Mouse (Mus musculus): Measurements from ENCODE around the gene Ccdc187. TPM values are rescaled to one million over a fixed set of nuclear protein-coding genes. Genes with fewer than 3 reads are reported as not detected.

The Ccdc187 gene
- polyA plus RNA-seq, 1 experiment from 2014 or later: 0.05 TPM

GRCm38 (mm10) chr2:26315925-26316311 lies 21.6 kb upstream of the Ccdc187 start:
- ATAC-seq (ENCODE audit: insufficient number of reproducible peaks, low FRiP score): peak; percentile 22; the same call in 1 of the 2 replicates
- WGBS: 2% methylated on average over 11 of the region's 11 CpGs
- Histone ChIP-seq H3K4me3 (peak overlapping the region; percentile 76), H3K27ac (ENCODE audit: poor library complexity, severe bottlenecking) (peak overlapping the region; percentile 91), H3K9ac (peak overlapping the region; percentile 92), H3K27me3 (replicated peaks) (no peaks in the 10 kb centered on the region), H3K4me2 (peak overlapping the region; percentile 90), H3K36me3 (no peaks in the 10 kb centered on the region), H3K4me1 (replicated peaks) (peaks cover 74% of the 10 kb centered on the region), H3K9me3 (replicated peaks) (no peaks in the 10 kb centered on the region)

GRCm38 (mm10) chr2:26315072-26315924 lies 20.9 kb upstream of the Ccdc187 start, which contains the start of gene Gpsm1:
Gene Gpsm1 (plus strand): TSS chr2:26315515.
- Histone ChIP-seq H3K27me3 (replicated peaks) (no peaks in the 10 kb centered on the region), H3K9ac (peak within 1 kb of the TSS; percentile 92), H3K4me1 (replicated peaks) (peaks cover 69% of the 10 kb centered on the region), H3K9me3 (replicated peaks) (no peaks in the 10 kb centered on the region), H3K36me3 (no peaks in the 10 kb centered on the region), H3K4me2 (peak within 1 kb of the TSS; percentile 90), H3K4me3 (peak within 1 kb of the TSS; percentile 76), H3K27ac (ENCODE audit: poor library complexity, severe bottlenecking) (peak within 1 kb of the TSS; percentile 91)
- under 1% methylated on average over 58 of the region's 66 CpGs for WGBS
- peak; percentile 83 for ATAC-seq (ENCODE audit: insufficient number of reproducible peaks, low FRiP score)

GRCm38 (mm10) chr2:26314281-26315071 lies 20.1 kb upstream of the Ccdc187 start:
- 0 out of 2 replicates have a peak, but pooled peaks have one; percentile 7 for ATAC-seq (ENCODE audit: insufficient number of reproducible peaks, low FRiP score)

GRCm38 (mm10) chr2:26313394-26313793 lies 19.0 kb upstream of the Ccdc187 start:
- no peak for ATAC-seq (ENCODE audit: insufficient number of reproducible peaks, low FRiP score)
- H3K9ac ChIP-seq: no peak overlapping the region
- no peak overlapping the region for H3K4me3 ChIP-seq
- H3K4me1 ChIP-seq (replicated peaks): peaks cover 64% of the 10 kb centered on the region
- H3K27ac ChIP-seq (ENCODE audit: poor library complexity, severe bottlenecking): peak overlapping the region; percentile 91; the same call in 1 of the 2 replicates
- WGBS: 82% methylated on average over 1 of the region's 1 CpGs
- no peaks in the 10 kb centered on the region for H3K27me3 ChIP-seq (replicated peaks)
- no peaks in the 10 kb centered on the region for H3K36me3 ChIP-seq
- H3K9me3 ChIP-seq (replicated peaks): no peaks in the 10 kb centered on the region
- no peak overlapping the region for H3K4me2 ChIP-seq

More at GRCm38 (mm10) chr2:26314281-26315071, 20.1 kb upstream of the Ccdc187 start:
- H3K27ac ChIP-seq (ENCODE audit: poor library complexity, severe bottlenecking): peak overlapping the region; percentile 91
- peak overlapping the region; percentile 76 for H3K4me3 ChIP-seq
- no peaks in the 10 kb centered on the region for H3K27me3 ChIP-seq (replicated peaks)
- WGBS: 37% methylated on average over 13 of the region's 13 CpGs
- H3K9ac ChIP-seq: peak overlapping the region; percentile 92
- peaks cover 70% of the 10 kb centered on the region for H3K4me1 ChIP-seq (replicated peaks)
- H3K9me3 ChIP-seq (replicated peaks): no peaks in the 10 kb centered on the region
- H3K4me2 ChIP-seq: peak overlapping the region; percentile 90
- no peaks in the 10 kb centered on the region for H3K36me3 ChIP-seq

- ATAC-seq (ENCODE audit: insufficient number of reproducible peaks, low FRiP score): no peak
- Histone ChIP-seq H3K9ac (no peak overlapping the region), H3K4me2 (no peak overlapping the region), H3K4me1 (replicated peaks) (peaks cover 58% of the 10 kb centered on the region), H3K9me3 (replicated peaks) (no peaks in the 10 kb centered on the region), H3K4me3 (no peak overlapping the region), H3K27me3 (replicated peaks) (no peaks in the 10 kb centered on the region), H3K27ac (ENCODE audit: poor library complexity, severe bottlenecking) (no peak overlapping the region; the same call in 1 of the 2 replicates), H3K36me3 (no peaks in the 10 kb centered on the region)
- 48% methylated on average over 2 of the region's 2 CpGs for WGBS
Measured at GRCm38 (mm10) chr2:26312812-26313211, 18.5 kb upstream of the Ccdc187 start.

- no peak overlapping the region for H3K4me2 ChIP-seq
- H3K36me3 ChIP-seq: no peaks in the 10 kb centered on the region
- H3K4me1 ChIP-seq (replicated peaks): peaks cover 50% of the 10 kb centered on the region
- H3K9ac ChIP-seq: no peak overlapping the region
- no peaks in the 10 kb centered on the region for H3K27me3 ChIP-seq (replicated peaks)
- no peak overlapping the region for H3K4me3 ChIP-seq
- ATAC-seq (ENCODE audit: insufficient number of reproducible peaks, low FRiP score): no peak
- no peaks in the 10 kb centered on the region for H3K9me3 ChIP-seq (replicated peaks)
- H3K27ac ChIP-seq (ENCODE audit: poor library complexity, severe bottlenecking): no peak overlapping the region
- 54% methylated on average over 5 of the region's 5 CpGs for WGBS
Measured at GRCm38 (mm10) chr2:26311936-26312335, 17.6 kb upstream of the Ccdc187 start.

- no peaks in the 10 kb centered on the region for H3K9me3 ChIP-seq (replicated peaks)
- H3K4me3 ChIP-seq: no peak overlapping the region
- peak; percentile 63; the same call in 1 of the 2 replicates for ATAC-seq (ENCODE audit: insufficient number of reproducible peaks, low FRiP score)
- H3K4me2 ChIP-seq: peak overlapping the region; percentile 30
- no peaks in the 10 kb centered on the region for H3K27me3 ChIP-seq (replicated peaks)
- H3K27ac ChIP-seq (ENCODE audit: poor library complexity, severe bottlenecking): peak overlapping the region; percentile 77
- no peaks in the 10 kb centered on the region for H3K36me3 ChIP-seq
- H3K9ac ChIP-seq: no peak overlapping the region
- peaks cover 35% of the 10 kb centered on the region for H3K4me1 ChIP-seq (replicated peaks)
- 11% methylated on average over 10 of the region's 10 CpGs for WGBS
Measured at GRCm38 (mm10) chr2:26309739-26310138, 15.4 kb upstream of the Ccdc187 start.

GRCm38 (mm10) chr2:26306702-26307101 lies 12.3 kb upstream of the Ccdc187 start:
- Histone ChIP-seq H3K4me1 (replicated peaks) (peaks cover 18% of the 10 kb centered on the region), H3K27ac (ENCODE audit: poor library complexity, severe bottlenecking) (no peak overlapping the region), H3K9ac (no peak overlapping the region), H3K4me2 (no peak overlapping the region), H3K36me3 (no peaks in the 10 kb centered on the region), H3K27me3 (replicated peaks) (no peaks in the 10 kb centered on the region), H3K9me3 (replicated peaks) (no peaks in the 10 kb centered on the region), H3K4me3 (no peak overlapping the region)
- no peak for ATAC-seq (ENCODE audit: insufficient number of reproducible peaks, low FRiP score)
- WGBS: 80% methylated on average over 3 of the region's 3 CpGs

GRCm38 (mm10) chr2:26305555-26305954 lies 11.2 kb upstream of the Ccdc187 start:
- 63% methylated on average over 2 of the region's 2 CpGs for WGBS
- H3K36me3 ChIP-seq: no peaks in the 10 kb centered on the region
- H3K27ac ChIP-seq (ENCODE audit: poor library complexity, severe bottlenecking): no peak overlapping the region
- H3K4me2 ChIP-seq: no peak overlapping the region
- no peak for ATAC-seq (ENCODE audit: insufficient number of reproducible peaks, low FRiP score)
- no peak overlapping the region for H3K9ac ChIP-seq
- H3K27me3 ChIP-seq (replicated peaks): no peaks in the 10 kb centered on the region
- no peaks in the 10 kb centered on the region for H3K9me3 ChIP-seq (replicated peaks)
- H3K4me1 ChIP-seq (replicated peaks): peaks cover 17% of the 10 kb centered on the region
- H3K4me3 ChIP-seq: no peak overlapping the region

GRCm38 (mm10) chr2:26304711-26305110 lies 10.4 kb upstream of the Ccdc187 start:
- H3K36me3 ChIP-seq: no peaks in the 10 kb centered on the region
- H3K4me2 ChIP-seq: no peak overlapping the region
- H3K9me3 ChIP-seq (replicated peaks): no peaks in the 10 kb centered on the region
- no peak overlapping the region for H3K27ac ChIP-seq (ENCODE audit: poor library complexity, severe bottlenecking)
- no peak for ATAC-seq (ENCODE audit: insufficient number of reproducible peaks, low FRiP score)
- no peak overlapping the region for H3K9ac ChIP-seq
- H3K27me3 ChIP-seq (replicated peaks): no peaks in the 10 kb centered on the region
- 73% methylated on average over 1 of the region's 1 CpGs for WGBS
- H3K4me3 ChIP-seq: no peak overlapping the region
- H3K4me1 ChIP-seq (replicated peaks): peaks cover 18% of the 10 kb centered on the region

GRCm38 (mm10) chr2:26302005-26302503 lies 7.7 kb upstream of the Ccdc187 start:
- Histone ChIP-seq H3K36me3 (no peaks in the 10 kb centered on the region), H3K27ac (ENCODE audit: poor library complexity, severe bottlenecking) (no peak overlapping the region), H3K9me3 (replicated peaks) (no peaks in the 10 kb centered on the region), H3K4me2 (no peak overlapping the region), H3K27me3 (replicated peaks) (no peaks in the 10 kb centered on the region), H3K9ac (no peak overlapping the region), H3K4me3 (no peak overlapping the region), H3K4me1 (replicated peaks) (peaks cover 37% of the 10 kb centered on the region)
- 83% methylated on average over 10 of the region's 10 CpGs for WGBS
- ATAC-seq (ENCODE audit: insufficient number of reproducible peaks, low FRiP score): no peak
